Mouse (Mus musculus): ENCODE results near the gene Lhfpl3.

DNA sequence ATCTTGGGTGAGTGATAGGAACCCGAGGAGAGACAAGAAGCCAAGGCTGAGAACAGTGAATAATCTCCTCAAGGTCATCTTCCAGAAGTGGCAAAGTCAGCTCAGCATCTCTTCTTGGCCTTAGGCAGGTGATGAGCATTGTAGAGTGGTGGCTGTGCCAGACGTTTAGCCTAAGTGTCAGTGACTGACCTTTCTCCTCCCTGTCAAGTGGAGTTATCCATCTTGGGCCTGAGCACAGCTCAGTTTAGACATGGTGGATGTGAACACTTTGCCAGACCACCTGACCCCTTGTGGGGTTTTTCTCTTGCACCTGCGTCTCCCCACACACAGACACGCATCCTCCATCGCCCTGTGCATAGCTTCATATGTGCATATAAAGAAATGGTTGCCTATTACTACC is 305.6 kb downstream of the Lhfpl3 start:
- TF ChIP-seq POLR2A (IDR thresholded peaks at IDR 0.05; ENCODE audit: control insufficient read depth, extremely low read depth, insufficient read depth, low read length, poor library complexity): no peak
- TF ChIP-seq CTCF (IDR thresholded peaks at IDR 0.05; ENCODE audit: borderline replicate concordance, control insufficient read depth, extremely low read depth, insufficient read depth, low read length, poor library complexity): no peak

All from thymus, adult 2 months (tissue).